Mouse (Mus musculus) kidney, postnatal 36 days (tissue): ENCODE measurements at regions not wholly inside any gene's neighbourhood (a gene's known extent, or its start where the extent isn't known, plus 50 kb on each side); places are given as distances from the start of the nearest gene placed in this dataset.
A peak's percentile ranks its signal among the peaks of the same experiment; 100 is the strongest.
"Not testable (repeated sequence)": the region's sequence is repeated elsewhere in the genome, so short reads cannot be mapped to it uniquely, and the experiment has no call there.

Experiments
- DNase-seq, 2 experiments: peaks; one replicate each; pipeline ENCODE4 v3.0.0; 2021 to 2022; ENCODE audit warnings: mixed read lengths in 2 of 2

GRCm38 (mm10) chr13:61957197-61957596, 172.5 kb upstream of the Zfp808 start:
- not testable (repeated sequence) for DNase-seq

GRCm38 (mm10) chr13:61978856-61979255, 150.8 kb upstream of the Zfp808 start:
- not testable (repeated sequence) for DNase-seq

GRCm38 (mm10) chr13:61996519-61996918, 133.2 kb upstream of the Zfp808 start:
- DNase-seq, result peak in 1 of 2 experiments; percentile 2

- DNase-seq, result peak; percentile 2 to 52
These were observed 130.9 kb upstream of the Zfp808 start for GRCm38 (mm10) chr13:61998803-61999202.

- peak; percentile 17 to 70 for DNase-seq
These were observed 122.4 kb upstream of the Zfp808 start for GRCm38 (mm10) chr13:62007321-62007720.

- peak; percentile 45 to 51 for DNase-seq
These were observed 114.1 kb upstream of the Zfp808 start for GRCm38 (mm10) chr13:62015424-62016167.

GRCm38 (mm10) chr13:62016168-62016502, 113.6 kb upstream of the Zfp808 start:
- DNase-seq, result peak in 1 of 2 experiments; percentile 0

GRCm38 (mm10) chr13:62037646-62038045, 92.0 kb upstream of the Zfp808 start:
- DNase-seq, result not testable (repeated sequence)

GRCm38 (mm10) chr13:62077951-62078671, 51.6 kb upstream of the Zfp808 start:
- not testable (repeated sequence) for DNase-seq

GRCm38 (mm10) chr13:62078893-62079292, 50.8 kb upstream of the Zfp808 start:
- not testable (repeated sequence) for DNase-seq
